Mouse (Mus musculus) 416B (cell line): ENCODE data around the gene Ptprg.
"Not testable (repeated sequence)": the region's sequence is repeated elsewhere in the genome, so short reads cannot be mapped to it uniquely, and the experiment has no call there.

Experiments used
- DNase-seq: peaks from one replicate; pipeline ENCODE4 v3.0.0; 2011; ENCODE audit warnings: low read depth

Gene Ptprg

GRCm38 (mm10) chr14:12057856-12058255 is 504.5 kb downstream of the Ptprg start:
- no peak for DNase-seq

GRCm38 (mm10) chr14:12059149-12059548 is 505.8 kb downstream of the Ptprg start:
- DNase-seq: no peak

DNA sequence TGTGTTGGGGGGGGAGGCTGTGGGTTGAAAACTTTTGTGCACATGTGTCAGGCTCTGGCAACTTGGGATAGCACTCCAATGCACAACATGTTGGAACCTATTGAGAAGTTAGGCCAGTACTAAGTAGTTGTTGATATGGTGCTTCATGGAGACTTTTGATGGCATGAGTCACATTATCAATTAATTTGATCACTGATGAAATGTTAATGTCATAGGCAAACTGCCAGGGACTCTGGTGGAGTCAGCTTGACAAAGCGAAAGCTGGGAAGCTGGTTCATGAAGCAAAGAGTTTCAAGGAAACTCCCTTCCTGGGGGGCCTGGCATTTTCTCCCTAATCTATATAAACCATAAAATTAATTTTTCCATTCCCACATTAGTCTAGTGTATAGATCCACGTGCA is 508.0 kb downstream of the Ptprg start:
- DNase-seq: not testable (repeated sequence)

DNA sequence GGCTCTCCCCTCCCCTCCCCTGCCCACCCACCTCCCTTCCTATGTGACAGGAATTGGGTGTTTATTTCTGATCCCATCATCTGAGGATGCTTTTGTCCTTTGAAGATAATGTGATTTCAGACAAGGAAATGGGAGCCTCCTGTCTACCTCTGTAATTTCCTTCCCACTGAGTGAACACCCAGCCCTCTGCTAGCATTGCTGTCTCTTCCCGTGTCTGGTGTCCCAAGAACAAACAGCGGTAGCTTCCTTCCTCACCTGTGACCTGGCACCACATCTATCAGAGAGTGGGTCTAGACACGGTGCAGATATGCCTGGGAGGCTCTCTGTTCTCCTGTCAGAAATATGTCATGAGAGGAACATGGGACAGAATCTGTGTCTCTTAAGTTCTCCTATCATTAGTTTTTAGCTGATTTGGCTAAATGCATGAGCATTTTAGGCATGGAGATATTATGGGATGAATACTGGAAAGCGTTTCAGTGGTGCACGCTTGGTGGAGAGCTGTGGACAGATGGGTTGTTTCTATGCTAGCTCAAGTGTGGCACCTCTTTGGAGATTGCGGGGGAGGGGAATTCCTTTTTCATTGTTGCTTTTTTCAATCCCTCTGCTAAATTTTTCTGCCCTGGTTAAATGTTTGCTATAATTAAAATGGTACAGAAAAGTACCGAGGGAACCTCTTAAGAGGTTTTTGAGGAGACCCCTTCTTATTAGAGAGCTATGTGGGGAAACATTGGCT is 509.5 kb downstream of the Ptprg start:
- no peak for DNase-seq

- no peak for DNase-seq
These were observed 511.7 kb downstream of the Ptprg start for GRCm38 (mm10) chr14:12065001-12065400.

- no peak for DNase-seq
These were observed 512.4 kb downstream of the Ptprg start for GRCm38 (mm10) chr14:12065736-12066135.

DNA sequence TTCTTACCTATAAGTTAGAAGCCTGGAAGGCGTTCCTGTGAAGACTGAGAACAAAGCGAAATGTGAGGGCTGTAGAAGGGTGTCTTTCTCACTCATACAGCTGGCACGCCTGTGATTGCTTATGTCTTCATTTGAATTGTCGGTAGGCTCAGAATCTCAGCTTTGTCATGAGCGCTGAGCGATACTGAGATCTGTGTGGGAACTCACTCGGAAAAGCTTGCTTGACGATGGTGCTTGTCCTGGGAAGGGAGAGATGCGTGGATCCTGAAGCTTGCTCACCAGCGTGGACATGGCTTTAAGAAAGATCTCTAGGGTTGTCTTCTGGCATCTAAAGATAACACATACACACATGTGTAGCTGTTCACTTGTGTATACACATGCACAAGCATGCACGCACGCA is 516.4 kb downstream of the Ptprg start:
- DNase-seq: no peak

GRCm38 (mm10) chr14:12070361-12070760 is 517.0 kb downstream of the Ptprg start:
- no peak for DNase-seq

DNA sequence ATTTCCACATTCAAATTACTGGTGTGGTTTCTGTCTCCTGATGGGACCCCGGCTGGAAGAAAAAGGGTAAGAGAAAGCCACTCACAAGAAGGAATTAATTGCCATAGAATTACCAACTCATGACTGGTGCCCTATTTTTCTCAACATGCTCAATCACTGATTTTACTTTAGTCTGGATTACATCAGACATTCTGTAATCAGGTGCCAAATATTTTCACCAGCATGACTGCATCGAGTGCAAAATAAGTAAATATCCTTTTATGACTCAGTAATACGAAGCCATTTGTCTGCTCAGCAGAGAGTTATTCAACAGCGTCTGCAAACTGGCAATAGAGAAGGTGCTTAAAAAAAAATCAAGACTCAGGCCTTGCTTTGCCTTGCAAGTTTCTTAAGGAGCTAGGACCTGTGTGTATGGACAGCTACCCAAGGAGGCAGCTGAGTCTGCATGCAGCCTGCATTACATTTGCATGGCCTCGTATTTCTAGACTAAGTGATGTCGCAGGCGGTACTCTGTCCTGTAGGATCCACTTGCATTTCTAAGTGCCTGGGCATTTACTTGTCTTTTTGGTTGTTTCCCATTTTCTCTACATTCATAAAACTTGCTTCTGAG is 517.6 kb downstream of the Ptprg start:
- no peak for DNase-seq

GRCm38 (mm10) chr14:12072026-12072861 is 518.9 kb downstream of the Ptprg start:
- DNase-seq: no peak

GRCm38 (mm10) chr14:12073408-12074107 is 520.2 kb downstream of the Ptprg start:
- no peak for DNase-seq

DNA sequence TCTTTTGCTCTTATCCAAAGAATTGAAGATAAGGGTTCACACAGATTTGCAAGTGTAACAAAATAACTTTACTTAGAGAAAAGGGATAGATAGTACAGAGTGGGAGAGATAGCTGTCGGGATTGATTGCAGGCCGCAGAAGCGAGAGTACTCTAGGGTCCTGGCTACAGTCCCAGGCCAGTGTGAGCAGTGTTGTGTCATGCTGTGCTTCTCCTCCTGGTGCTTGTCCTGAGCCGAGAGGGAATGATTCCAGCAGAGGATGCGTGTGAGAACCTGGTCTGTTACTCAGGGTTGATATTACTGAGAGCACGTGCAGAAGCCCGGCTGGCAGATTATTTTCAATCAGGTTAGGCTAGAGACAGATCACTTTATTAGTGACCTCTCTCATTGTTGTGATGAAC is 523.9 kb downstream of the Ptprg start:
- no peak for DNase-seq

- no peak for DNase-seq
These were observed 525.9 kb downstream of the Ptprg start for GRCm38 (mm10) chr14:12079250-12079649.

DNA sequence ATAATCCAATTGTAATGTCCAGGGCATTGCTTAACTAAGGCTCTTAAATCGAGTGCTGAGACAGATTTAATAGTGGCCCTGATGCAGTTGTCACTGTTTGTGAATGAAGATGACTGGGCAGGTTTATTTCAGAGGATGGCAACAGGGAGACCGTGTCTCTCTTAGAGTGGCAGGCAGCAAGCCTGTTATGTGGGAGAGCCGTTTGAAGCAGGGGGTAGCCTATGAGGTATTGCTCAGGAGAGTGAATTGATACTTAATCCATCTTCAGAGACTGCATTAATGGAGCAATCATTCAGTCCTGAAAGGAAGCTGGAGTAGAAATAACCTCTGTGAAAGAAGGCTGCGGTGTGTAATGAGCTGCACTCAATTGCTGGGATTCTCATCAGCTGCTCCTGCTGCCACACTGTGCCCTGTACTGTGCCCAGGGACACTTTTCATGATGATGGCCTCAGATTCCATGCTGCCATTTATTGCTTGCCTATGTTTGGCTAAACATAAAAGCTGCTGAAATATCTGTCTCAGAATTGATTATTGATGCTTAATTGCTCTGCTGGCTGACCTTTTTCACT is 526.6 kb downstream of the Ptprg start:
- no peak for DNase-seq

GRCm38 (mm10) chr14:12082131-12082921 is 529.0 kb downstream of the Ptprg start:
- no peak for DNase-seq

GRCm38 (mm10) chr14:12084076-12084475 is 530.7 kb downstream of the Ptprg start:
- no peak for DNase-seq

DNA sequence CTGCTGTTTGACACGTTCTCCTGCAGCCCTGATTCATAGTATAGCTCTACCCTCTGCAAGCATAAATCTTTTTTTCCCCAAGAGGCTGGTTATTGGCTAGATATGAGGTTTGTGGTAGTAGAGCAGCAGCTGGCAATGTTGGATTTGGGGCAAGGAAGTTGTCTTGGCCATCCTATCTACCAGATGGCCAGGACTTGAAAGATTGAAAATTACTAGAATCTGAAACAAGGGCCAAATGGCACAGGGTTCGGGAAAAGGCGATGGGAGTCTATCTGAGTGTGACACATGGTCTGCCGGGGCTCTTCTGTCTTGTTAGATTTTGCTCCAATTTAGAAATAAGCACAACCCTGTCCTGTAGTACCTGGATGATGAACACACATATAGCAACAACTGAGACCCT is 531.7 kb downstream of the Ptprg start:
- DNase-seq: no peak

DNA sequence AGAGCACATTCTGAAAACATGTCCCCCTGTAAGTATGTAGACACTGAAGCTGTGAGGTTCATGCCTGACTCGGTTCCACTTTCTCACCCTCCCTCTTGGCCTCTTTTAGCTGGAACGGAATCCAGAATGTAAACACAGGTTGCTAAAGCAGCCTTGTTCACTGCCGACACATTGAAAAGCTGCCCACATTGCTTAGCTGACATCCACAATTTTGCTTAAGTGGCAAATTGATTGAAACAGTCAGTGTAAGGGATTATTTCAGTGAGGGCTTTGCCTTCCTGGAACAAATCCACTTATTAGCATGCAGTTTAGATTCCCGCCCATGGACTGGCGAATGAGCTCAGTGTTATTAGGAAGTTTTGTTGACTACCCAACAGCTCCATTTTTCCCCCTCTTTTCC is 532.8 kb downstream of the Ptprg start:
- DNase-seq: no peak

GRCm38 (mm10) chr14:12089954-12090353 is 536.6 kb downstream of the Ptprg start:
- DNase-seq: no peak

GRCm38 (mm10) chr14:12091730-12092129 is 538.4 kb downstream of the Ptprg start:
- DNase-seq: no peak
